In the genomic region with DNA sequence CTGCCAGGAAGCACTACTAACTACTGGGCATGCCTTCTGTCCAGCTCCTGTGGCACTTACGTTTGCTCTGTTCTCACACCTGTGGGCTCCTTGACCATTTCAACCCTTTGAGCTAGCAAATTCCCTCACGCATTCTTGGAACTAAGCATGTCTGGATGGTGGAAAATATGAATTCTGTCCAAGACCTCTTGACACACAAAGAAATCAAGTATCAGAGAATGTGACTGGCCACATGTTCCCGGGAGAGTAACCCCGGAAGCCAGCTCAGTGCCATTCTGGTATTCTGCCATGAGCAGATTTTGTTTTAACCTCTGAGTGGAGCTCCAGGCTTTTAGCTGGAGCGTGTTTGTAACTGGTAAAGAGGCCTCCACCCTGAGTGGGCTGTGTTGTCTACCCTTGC, we compare ENCODE assay signal across 11 mouse cellular contexts. TPM values are rescaled to one million over a fixed set of nuclear protein-coding genes. Genes with fewer than 3 reads are reported as not detected.
DNase-seq lines count a peak whose midpoint lies in the region; ATAC-seq and TF ChIP-seq lines count a peak whose summit lies in the region.
"Had no signal": no experiment of that assay in that cellular context is flagged by ENCODE, and none has a peak within 500 bp of the region (broad histone marks: within the 10 kb centered on the region; RNA-seq: fewer than 3 reads in every experiment).

No protein-coding gene starts in this region.

- H3K9me3 ChIP-seq in hindbrain, postnatal 0 days (ENCODE audit: low read length), result no peaks in the 10 kb centered on the region
- H3K9me3 ChIP-seq in hindbrain, embryonic 10.5 days, result no peaks in the 10 kb centered on the region
- H3K9me3 ChIP-seq: liver, embryonic 15.5 days had no signal

- no peak for ATAC-seq in hindbrain, postnatal 0 days

- H3K27ac ChIP-seq in hindbrain, postnatal 0 days, result no peak overlapping the region
- no peak overlapping the region for H3K27ac ChIP-seq in hindbrain, embryonic 10.5 days
- H3K27ac ChIP-seq: liver, embryonic 15.5 days had no signal

- H3K9ac ChIP-seq in hindbrain, postnatal 0 days (replicated peaks; ENCODE audit: low read length), result no peak overlapping the region
- H3K9ac ChIP-seq: liver, embryonic 15.5 days had no signal

- peak; percentile 54 for DNase-seq in adrenal gland, postnatal 10 days
- DNase-seq in adrenal gland, postnatal 4 days (ENCODE audit: low spot score in 2 of 2), result no peak
- peak; percentile 43 for DNase-seq in hindbrain, postnatal 0 days (ENCODE audit: low spot score)
- no peak for DNase-seq in hindbrain, embryonic 10.5 days (ENCODE audit: low spot score)
- peak; percentile 16 for DNase-seq in 3134 (ENCODE audit: extremely low read depth, insufficient read length, low spot score)
- peak; percentile 48 for DNase-seq in heart, postnatal 4 days
- DNase-seq in frontal cortex, adult 2 months (ENCODE audit: extremely low spot score in 1 of 2, low spot score in 1 of 2), result no peak
- no peak for DNase-seq in right cerebral cortex, adult 18-20 months
- DNase-seq: cerebellum, adult 18-20 months had no signal

- peak; percentile 51 for TF ChIP-seq CTCF in hindbrain, postnatal 0 days (IDR thresholded peaks at IDR 0.05; ENCODE audit: low read depth)

- H3K4me2 ChIP-seq in hindbrain, postnatal 0 days (ENCODE audit: low read depth, low read length), result no peak overlapping the region
- H3K4me2 ChIP-seq: liver, embryonic 15.5 days had no signal

- no peaks in the 10 kb centered on the region for H3K27me3 ChIP-seq in hindbrain, postnatal 0 days (ENCODE audit: insufficient read depth, low read length)
- no peaks in the 10 kb centered on the region for H3K27me3 ChIP-seq in hindbrain, embryonic 10.5 days (ENCODE audit: insufficient read depth, poor library complexity, severe bottlenecking)
- H3K27me3 ChIP-seq: liver, embryonic 15.5 days had no signal

- no peak overlapping the region for H3K4me3 ChIP-seq in hindbrain, postnatal 0 days (ENCODE audit: low read length)
- no peak overlapping the region for H3K4me3 ChIP-seq in hindbrain, embryonic 10.5 days
- H3K4me3 ChIP-seq: erythroblast, embryonic 14.5 days; liver, embryonic 15.5 days had no signal

- no peaks in the 10 kb centered on the region; the same call in 1 of the 2 replicates for H3K4me1 ChIP-seq in hindbrain, postnatal 0 days (ENCODE audit: insufficient read depth, low read length)
- peaks cover 16% of the 10 kb centered on the region for H3K4me1 ChIP-seq in hindbrain, embryonic 10.5 days (replicated peaks)
- H3K4me1 ChIP-seq: liver, embryonic 15.5 days had no signal

- WGBS in hindbrain, postnatal 0 days, result 50% methylated on average over 5 of the region's 5 CpGs
- 86% methylated on average over 5 of the region's 5 CpGs for WGBS in hindbrain, embryonic 10.5 days

- no peaks in the 10 kb centered on the region for H3K36me3 ChIP-seq in hindbrain, postnatal 0 days (ENCODE audit: insufficient read depth, low read length)
- no peaks in the 10 kb centered on the region for H3K36me3 ChIP-seq in hindbrain, embryonic 10.5 days
- H3K36me3 ChIP-seq: liver, embryonic 15.5 days had no signal

RNA-seq across cellular contexts. Expression of gene Ube2q2, which starts 8.7 kb away (rescaled TPM):
- total RNA-seq in adrenal gland, postnatal 10 days (2021), result 10 to 100 TPM; 39.2 to 39.6 TPM
- 10 to 100 TPM; 40.4 to 45.1 TPM for total RNA-seq in adrenal gland, postnatal 4 days (2021)
- 23.5 and 24.7 TPM in 2 replicates for total RNA-seq in hindbrain, postnatal 0 days (2014; rRNA removed)
- polyA plus RNA-seq in hindbrain, postnatal 0 days (2015; fragmentation: Nextera tagmentation; extraction: Ambion mirVana), result 33.0 and 35.5 TPM in 2 replicates
- 39.5 and 41.2 TPM in 2 replicates for polyA plus RNA-seq in hindbrain, embryonic 10.5 days (2016; fragmentation: Nextera tagmentation; extraction: Ambion mirVana)
- total RNA-seq in heart, postnatal 4 days (2021), result 10 to 100 TPM; 29.2 to 31.4 TPM
- 39.4 and 41.3 TPM in 2 replicates for polyA plus RNA-seq in frontal cortex, adult 2 months (2012; rRNA removed)

Comparison
In these comparisons a context has a peak if more than half of its experiments do, and no peak if none do; other contexts are left out.
1. DNase-seq: peak in adrenal gland, postnatal 10 days (single experiment), hindbrain, postnatal 0 days (single experiment), 3134 (single experiment) and heart, postnatal 4 days (single experiment); none in adrenal gland, postnatal 4 days (0 of 2), hindbrain, embryonic 10.5 days (single experiment), frontal cortex, adult 2 months (0 of 2) and right cerebral cortex, adult 18-20 months (single experiment).